Mouse (Mus musculus) spleen, postnatal 10 days (tissue): ENCODE results near the gene Acvr1.
A peak's percentile ranks its signal among the peaks of the same experiment; 100 is the strongest.

ENCODE experiments used
- DNase-seq, 2 experiments: peaks; one replicate each; pipeline ENCODE4 v3.0.0; 2021 to 2022; ENCODE audit warnings: low spot score in 2 of 2

The Acvr1 gene

GRCm38 (mm10) chr2:58557045-58557845 is 9.7 kb downstream of the Acvr1 start:
- no peak for DNase-seq

DNA sequence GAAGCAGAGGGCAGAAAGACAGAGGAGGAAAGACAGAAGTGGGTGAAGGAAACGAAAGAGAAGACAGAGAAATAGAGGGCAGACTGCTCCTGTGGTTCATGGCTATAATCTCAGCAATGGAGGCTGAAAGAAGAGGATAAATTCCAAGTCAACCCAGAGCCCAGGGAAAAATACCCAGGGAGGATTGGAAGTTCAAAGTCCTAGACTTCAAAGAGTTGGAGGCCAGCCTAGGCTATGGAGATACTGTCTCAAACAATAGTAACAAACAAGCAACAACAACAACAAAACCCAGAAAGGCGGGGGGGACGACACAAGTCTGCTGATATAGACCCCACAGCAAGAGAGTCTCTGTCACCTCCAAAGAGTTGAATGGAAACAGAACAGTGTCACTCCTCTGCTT is 14.7 kb downstream of the Acvr1 start:
- DNase-seq: no peak

- no peak for DNase-seq
Observed at GRCm38 (mm10) chr2:58551866-58552265, 15.1 kb downstream of the Acvr1 start.

DNA sequence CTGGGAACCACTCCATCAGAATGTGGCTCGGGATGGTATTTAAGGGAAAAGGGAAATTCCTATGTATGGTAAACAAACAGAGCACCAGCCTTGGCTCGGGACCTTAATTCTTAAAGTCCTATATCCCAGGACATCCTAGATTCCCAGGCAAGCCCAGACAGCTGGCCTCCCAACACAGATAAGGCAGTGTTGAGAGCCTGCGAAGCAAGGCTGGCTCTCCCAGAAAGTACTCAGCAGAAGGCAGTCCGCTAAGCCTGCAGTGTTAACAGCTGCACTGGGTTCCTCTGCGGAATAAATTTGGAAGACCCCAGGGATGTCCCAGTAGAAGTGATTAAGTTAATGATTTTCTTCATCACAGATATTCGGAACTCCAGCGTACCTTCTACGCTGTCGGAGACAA is 16.5 kb downstream of the Acvr1 start:
- no peak for DNase-seq

GRCm38 (mm10) chr2:58549960-58550359 is 17.0 kb downstream of the Acvr1 start:
- DNase-seq: no peak

GRCm38 (mm10) chr2:58548943-58549342 is 18.0 kb downstream of the Acvr1 start:
- DNase-seq: no peak

DNA sequence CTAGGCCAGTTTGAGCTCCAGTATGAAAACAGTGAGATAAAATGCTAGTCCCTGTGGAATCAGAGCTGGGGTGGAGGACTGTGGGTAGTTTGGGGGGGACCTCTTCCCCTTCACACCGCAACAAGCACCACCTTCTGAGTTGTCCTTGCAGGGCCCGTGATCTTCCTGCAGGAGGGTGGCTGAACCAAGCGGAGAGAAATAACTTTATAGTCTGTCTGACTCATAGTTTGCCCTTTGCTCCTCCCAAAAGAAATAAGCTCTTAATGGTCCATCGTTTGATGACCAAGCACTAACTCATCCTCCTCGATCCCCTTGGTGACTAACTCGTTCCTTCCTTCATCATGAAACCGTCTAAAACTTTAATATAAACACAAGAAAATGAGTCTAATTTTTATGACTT is 20.7 kb downstream of the Acvr1 start:
- DNase-seq: no peak

DNA sequence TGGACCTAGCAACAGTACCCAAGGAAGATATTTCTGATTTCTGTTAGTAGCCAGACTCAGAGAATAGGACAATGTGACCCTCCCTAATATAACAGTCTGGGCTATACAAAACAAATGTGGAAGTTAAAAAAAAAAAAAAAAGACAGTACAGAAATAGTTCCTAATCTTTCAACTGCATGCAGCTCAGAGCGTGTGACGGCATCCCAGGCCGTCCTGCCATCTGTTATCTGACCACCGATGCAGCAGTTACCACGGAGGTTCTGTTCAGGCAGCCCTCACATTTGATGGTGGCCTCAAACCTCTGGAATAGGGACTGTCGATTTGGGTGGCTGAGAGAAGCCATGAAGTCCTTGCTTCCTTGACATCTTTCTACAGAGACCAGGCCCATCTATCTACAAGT is 22.6 kb downstream of the Acvr1 start:
- DNase-seq: no peak

DNA sequence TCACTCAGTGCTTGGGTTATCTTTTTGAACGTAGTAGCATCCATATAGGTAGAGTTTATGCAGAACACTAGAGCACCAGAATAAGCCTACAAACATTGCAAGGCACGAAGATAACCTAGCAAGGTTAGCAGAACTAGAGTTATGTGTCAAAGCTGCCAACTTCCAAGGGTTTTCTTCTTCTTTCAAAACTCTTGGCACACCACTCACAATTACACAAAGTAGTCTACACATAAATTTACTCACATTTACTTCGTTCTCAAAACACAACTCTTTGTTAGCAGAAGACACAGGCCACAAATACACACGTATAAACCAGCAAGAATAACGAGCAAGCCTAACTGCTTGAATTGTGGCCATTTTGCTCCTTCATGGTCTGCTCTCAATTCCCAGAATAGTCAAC is 23.7 kb downstream of the Acvr1 start:
- DNase-seq: no peak

- no peak for DNase-seq
Observed at GRCm38 (mm10) chr2:58538196-58538595, 28.8 kb downstream of the Acvr1 start.

DNA sequence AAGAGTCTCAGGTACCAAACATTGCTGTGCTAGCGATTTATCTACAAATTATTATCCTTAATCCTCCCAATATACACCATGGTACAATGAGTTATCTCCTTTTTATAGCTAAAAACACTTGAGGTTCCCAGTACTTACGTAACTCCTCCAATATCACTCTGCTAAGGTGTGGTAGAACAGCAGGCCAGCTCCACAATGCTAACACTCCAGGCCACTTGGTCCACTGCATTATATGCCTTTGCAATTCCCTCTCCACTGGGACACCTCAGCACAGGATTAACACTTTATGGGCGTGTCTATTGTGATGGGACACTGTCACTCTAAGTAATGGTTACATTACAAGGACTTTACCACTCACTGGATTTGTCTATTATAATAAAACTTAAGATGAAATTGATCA is 30.2 kb downstream of the Acvr1 start:
- DNase-seq: no peak

DNA sequence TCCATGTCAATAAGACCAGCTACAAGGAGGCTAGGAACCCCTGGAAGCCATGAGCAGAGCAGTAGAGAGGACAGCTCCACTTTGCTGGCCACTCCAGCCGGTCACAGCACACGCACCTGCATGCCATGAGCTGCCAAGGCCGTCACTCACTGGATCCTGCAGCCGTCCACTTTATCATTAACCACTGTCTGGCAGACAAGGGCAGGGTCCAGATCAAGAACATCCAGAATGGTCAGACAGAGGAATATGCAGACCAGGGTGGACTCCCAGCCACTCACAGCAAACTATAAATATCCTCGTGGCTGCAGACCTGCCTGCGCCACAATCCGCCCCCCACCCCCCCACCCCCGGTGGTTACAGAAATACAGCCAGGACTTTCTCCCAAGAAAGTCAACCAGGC is 31.7 kb downstream of the Acvr1 start:
- DNase-seq: no peak

DNA sequence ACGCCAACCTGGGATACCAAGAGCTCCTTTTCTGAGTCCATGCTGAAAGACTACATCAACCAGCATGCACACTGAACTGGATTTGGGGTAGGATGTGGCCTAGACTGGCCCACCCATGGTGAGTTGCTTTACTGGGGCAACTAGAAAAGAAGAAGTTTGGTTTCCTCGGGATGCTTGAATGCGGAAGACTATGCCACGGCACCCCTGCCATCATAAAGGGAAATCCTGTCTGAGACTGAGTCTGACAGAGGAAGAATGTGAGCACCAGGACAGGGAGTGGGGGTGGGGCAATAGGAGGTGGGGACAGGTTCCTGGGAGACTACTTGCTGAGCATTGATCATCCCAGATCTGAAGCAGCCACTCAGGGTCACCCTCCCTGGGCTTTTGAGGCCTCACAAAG is 32.6 kb downstream of the Acvr1 start:
- DNase-seq: no peak

DNA sequence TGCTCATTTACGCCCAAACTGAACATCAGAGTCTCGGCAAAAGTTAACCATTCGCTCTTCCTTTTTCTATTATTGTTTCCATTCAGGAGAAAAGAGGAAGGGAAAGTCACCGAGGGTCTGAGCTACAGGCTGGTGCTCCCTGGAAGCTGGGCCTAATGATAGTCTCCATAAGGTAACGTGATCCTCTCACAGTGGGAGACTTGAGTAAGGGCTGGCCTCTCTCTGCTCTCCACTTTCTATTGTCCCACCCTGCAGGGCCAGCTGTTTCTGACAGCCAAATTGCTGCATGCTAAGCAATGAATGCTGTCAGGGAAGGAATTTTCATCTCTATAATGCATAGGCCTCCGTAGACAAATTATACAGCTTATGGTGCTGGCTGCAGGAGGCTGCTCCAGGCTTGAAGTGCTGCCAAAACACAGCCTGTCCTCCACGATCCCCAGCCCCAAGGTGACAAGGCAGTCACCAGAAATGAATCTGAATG is 33.4 kb downstream of the Acvr1 start:
- DNase-seq: no peak

DNA sequence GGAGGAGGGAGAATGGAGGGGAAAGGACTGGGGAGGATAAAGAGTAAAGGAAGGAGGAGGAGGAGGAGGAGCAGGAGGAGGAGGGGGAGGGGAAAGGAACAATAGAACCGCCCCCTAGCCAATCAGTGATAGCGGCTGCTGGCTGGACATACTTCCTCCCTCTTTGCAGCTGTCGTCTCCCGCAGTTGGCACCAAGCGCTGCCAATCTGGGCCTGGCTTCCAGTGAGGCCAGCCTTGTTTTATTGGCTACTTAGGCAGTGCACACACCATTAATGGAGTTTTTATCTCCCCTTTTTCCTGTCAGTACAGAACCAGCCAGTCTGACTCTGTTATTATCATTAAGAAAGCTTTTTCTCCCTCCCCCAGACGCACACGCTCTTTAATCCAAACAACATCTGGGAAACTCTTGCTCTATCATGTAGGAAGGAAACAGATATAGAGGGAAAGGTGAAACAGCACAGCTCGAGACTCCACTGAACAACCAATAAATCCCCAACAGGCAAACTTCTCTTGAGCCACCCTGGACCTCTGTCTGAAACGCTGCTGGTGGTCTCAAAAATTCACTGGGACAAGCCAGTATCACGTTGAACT is 34.6 kb downstream of the Acvr1 start:
- DNase-seq: peak in 1 of 2 experiments; percentile 23

DNA sequence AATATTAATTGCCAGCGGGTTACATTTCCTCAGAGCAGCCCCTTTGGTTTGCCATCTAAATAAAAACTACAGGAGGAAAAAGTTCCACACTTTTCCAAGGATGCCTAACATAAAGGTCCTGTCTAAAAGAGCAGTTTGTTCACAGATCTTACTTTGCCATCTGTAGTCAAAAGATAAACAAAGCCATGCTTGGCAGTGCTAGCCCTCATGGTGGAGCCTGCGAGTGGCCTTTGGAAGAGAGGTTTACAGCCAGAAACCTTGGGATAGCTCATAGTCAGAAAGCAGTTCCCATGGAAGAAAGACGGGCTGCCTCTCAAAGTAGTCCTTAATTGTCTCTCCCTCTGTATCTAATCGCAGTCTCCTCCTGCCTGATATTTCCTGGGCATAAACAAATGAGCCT is 36.4 kb downstream of the Acvr1 start:
- no peak for DNase-seq

GRCm38 (mm10) chr2:58529860-58530440 is 37.0 kb downstream of the Acvr1 start:
- no peak for DNase-seq

- no peak for DNase-seq
Observed at GRCm38 (mm10) chr2:58529384-58529783, 37.6 kb downstream of the Acvr1 start.

DNA sequence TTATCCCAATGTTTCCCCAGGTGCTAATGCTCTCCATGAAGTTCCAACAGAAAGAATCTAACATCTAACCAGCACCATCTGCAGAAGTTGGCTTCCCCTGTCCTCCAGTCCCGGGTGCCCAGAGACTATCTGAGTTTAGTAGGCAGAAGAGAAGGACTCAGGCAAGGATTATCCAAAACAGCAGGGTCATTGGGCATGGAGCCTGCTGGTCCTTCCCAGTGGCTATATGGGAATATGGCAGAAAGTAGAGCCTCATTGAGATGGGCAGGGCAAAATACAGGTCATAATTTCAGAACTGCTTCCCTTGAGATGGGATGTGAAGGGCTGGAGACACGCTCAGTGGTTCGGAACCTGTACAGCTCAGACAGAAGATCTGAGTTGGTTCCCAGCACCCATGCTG is 39.2 kb downstream of the Acvr1 start:
- no peak for DNase-seq

DNA sequence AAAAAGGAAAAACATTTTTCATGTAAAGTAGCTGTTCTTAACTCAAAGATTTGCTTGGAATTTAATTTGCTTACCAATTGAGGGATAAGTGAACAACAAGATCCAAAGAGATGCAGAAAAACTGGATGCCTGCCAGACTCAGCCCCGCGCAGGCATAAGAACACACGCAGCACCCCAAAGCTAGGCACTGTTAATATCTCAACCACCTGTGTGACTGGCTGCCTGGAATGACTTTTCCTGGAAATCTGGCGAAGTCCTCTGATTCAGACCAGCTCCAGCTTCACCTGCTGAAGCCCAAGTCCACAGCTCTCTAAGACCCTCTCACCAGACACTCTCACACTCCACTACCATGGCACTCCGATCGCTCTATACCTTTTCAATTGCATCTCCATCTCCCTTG is 42.6 kb downstream of the Acvr1 start:
- DNase-seq: no peak

GRCm38 (mm10) chr2:58523894-58524293 is 43.1 kb downstream of the Acvr1 start:
- DNase-seq: no peak

GRCm38 (mm10) chr2:58523097-58523496 is 43.9 kb downstream of the Acvr1 start:
- no peak for DNase-seq

DNA sequence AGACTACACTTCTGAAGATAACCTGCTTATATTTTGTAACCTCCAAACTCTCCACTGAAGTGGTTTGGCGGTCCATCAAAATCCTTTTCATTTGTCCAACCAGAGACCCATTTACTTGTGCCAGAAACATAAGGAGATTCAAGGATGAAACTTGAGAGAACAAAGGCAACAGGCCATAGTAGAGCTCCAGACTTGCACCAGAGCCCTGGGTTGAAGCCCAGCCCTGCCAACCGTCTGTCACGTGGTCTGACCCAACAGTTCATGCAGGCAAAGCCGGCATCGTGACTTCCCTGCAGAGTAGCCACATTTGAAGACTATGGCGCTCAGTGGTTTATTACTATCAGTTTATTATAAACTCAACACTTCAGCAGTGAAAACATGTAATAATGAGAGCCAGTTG is 45.3 kb downstream of the Acvr1 start:
- no peak for DNase-seq
